Mouse (Mus musculus): ENCODE measurements around the gene Fam168b. TPM values are rescaled to one million over a fixed set of nuclear protein-coding genes. Genes with fewer than 3 reads are reported as not detected.

The Fam168b gene
- polyA plus RNA-seq, 1 experiment, result 43.9 TPM

- Histone ChIP-seq H3K4me3 (replicated peaks) (peak overlapping the region; percentile 89), H3K9me3 (no peaks in the 10 kb centered on the region), H3K36me3 (replicated peaks; ENCODE audit: low read length) (peaks cover 12% of the 10 kb centered on the region), H3K27me3 (replicated peaks) (no peaks in the 10 kb centered on the region), H3K4me1 (peaks cover 40% of the 10 kb centered on the region)
- no peak for TF ChIP-seq FLI1 (IDR thresholded peaks at IDR 0.05; ENCODE audit: low read length)
- TF ChIP-seq GATA1 (IDR thresholded peaks at IDR 0.05; ENCODE audit: borderline replicate concordance, low read length), result no peak
Observed at GRCm38 (mm10) chr1:34852116-34852878, 9.4 kb upstream of the Fam168b start.

- TF ChIP-seq GATA1 (IDR thresholded peaks at IDR 0.05; ENCODE audit: borderline replicate concordance, low read length), result no peak
- TF ChIP-seq FLI1 (IDR thresholded peaks at IDR 0.05; ENCODE audit: low read length), result no peak
- H3K4me3 ChIP-seq (replicated peaks), result peak overlapping the region; percentile 89
- H3K36me3 ChIP-seq (replicated peaks; ENCODE audit: low read length), result peaks cover 12% of the 10 kb centered on the region
- no peaks in the 10 kb centered on the region for H3K27me3 ChIP-seq (replicated peaks)
- peaks cover 46% of the 10 kb centered on the region for H3K4me1 ChIP-seq
- no peaks in the 10 kb centered on the region for H3K9me3 ChIP-seq
Observed at GRCm38 (mm10) chr1:34851562-34851961, 8.7 kb upstream of the Fam168b start.

GRCm38 (mm10) chr1:34850343-34851136 lies 7.7 kb upstream of the Fam168b start:
- Histone ChIP-seq H3K4me3 (replicated peaks) (peak overlapping the region; percentile 97), H3K4me1 (peaks cover 54% of the 10 kb centered on the region), H3K27me3 (replicated peaks) (no peaks in the 10 kb centered on the region), H3K9me3 (no peaks in the 10 kb centered on the region), H3K36me3 (replicated peaks; ENCODE audit: low read length) (peaks cover 12% of the 10 kb centered on the region)
- no peak for TF ChIP-seq GATA1 (IDR thresholded peaks at IDR 0.05; ENCODE audit: borderline replicate concordance, low read length)
- TF ChIP-seq FLI1 (IDR thresholded peaks at IDR 0.05; ENCODE audit: low read length), result no peak

GRCm38 (mm10) chr1:34849745-34850342 lies 7.0 kb upstream of the Fam168b start, which contains the start of gene Plekhb2:
Plekhb2 (plus strand) TSS chr1:34849976.
- Histone ChIP-seq H3K4me1 (peaks cover 56% of the 10 kb centered on the region), H3K9me3 (no peaks in the 10 kb centered on the region), H3K4me3 (replicated peaks) (peak within 1 kb of the TSS; percentile 97), H3K27me3 (replicated peaks) (no peaks in the 10 kb centered on the region), H3K36me3 (replicated peaks; ENCODE audit: low read length) (peaks cover 5% of the 10 kb centered on the region)
- TF ChIP-seq FLI1 (IDR thresholded peaks at IDR 0.05; ENCODE audit: low read length) (no peak), GATA1 (IDR thresholded peaks at IDR 0.05; ENCODE audit: borderline replicate concordance, low read length) (no peak)

GRCm38 (mm10) chr1:34847070-34847469 lies 4.2 kb upstream of the Fam168b start:
- TF ChIP-seq FLI1 (IDR thresholded peaks at IDR 0.05; ENCODE audit: low read length) (no peak), GATA1 (IDR thresholded peaks at IDR 0.05; ENCODE audit: borderline replicate concordance, low read length) (no peak)
- no peak overlapping the region for H3K4me3 ChIP-seq (replicated peaks)
- no peaks in the 10 kb centered on the region for H3K27me3 ChIP-seq (replicated peaks)
- H3K4me1 ChIP-seq, result peaks cover 60% of the 10 kb centered on the region
- H3K9me3 ChIP-seq, result no peaks in the 10 kb centered on the region
- H3K36me3 ChIP-seq (replicated peaks; ENCODE audit: low read length), result no peaks in the 10 kb centered on the region

GRCm38 (mm10) chr1:34842389-34842861 lies 440 bp downstream of the Fam168b start:
- Histone ChIP-seq H3K4me3 (replicated peaks) (peak overlapping the region; percentile 95), H3K27me3 (replicated peaks) (no peaks in the 10 kb centered on the region), H3K4me1 (peaks cover 72% of the 10 kb centered on the region), H3K9me3 (no peaks in the 10 kb centered on the region), H3K36me3 (replicated peaks; ENCODE audit: low read length) (peaks cover 2% of the 10 kb centered on the region)
- TF ChIP-seq FLI1 (IDR thresholded peaks at IDR 0.05; ENCODE audit: low read length), result no peak
- no peak for TF ChIP-seq GATA1 (IDR thresholded peaks at IDR 0.05; ENCODE audit: borderline replicate concordance, low read length)

GRCm38 (mm10) chr1:34841709-34842388 lies 1.0 kb downstream of the Fam168b start:
- peaks cover 7% of the 10 kb centered on the region for H3K36me3 ChIP-seq (replicated peaks; ENCODE audit: low read length)
- no peaks in the 10 kb centered on the region for H3K9me3 ChIP-seq
- H3K4me3 ChIP-seq (replicated peaks), result peak overlapping the region; percentile 95
- TF ChIP-seq FLI1 (IDR thresholded peaks at IDR 0.05; ENCODE audit: low read length) (no peak), GATA1 (IDR thresholded peaks at IDR 0.05; ENCODE audit: borderline replicate concordance, low read length) (no peak)
- H3K27me3 ChIP-seq (replicated peaks), result no peaks in the 10 kb centered on the region
- H3K4me1 ChIP-seq, result peaks cover 74% of the 10 kb centered on the region

- H3K4me3 ChIP-seq (replicated peaks), result peak overlapping the region; percentile 86
- no peaks in the 10 kb centered on the region for H3K27me3 ChIP-seq (replicated peaks)
- TF ChIP-seq FLI1 (IDR thresholded peaks at IDR 0.05; ENCODE audit: low read length) (no peak), GATA1 (IDR thresholded peaks at IDR 0.05; ENCODE audit: borderline replicate concordance, low read length) (no peak)
- H3K4me1 ChIP-seq, result peaks cover 84% of the 10 kb centered on the region
- no peaks in the 10 kb centered on the region for H3K9me3 ChIP-seq
- peaks cover 26% of the 10 kb centered on the region for H3K36me3 ChIP-seq (replicated peaks; ENCODE audit: low read length)
Observed at GRCm38 (mm10) chr1:34839241-34839640, 3.6 kb downstream of the Fam168b start.
